Mouse (Mus musculus) frontal cortex, postnatal 36 days (tissue): ENCODE measurements around the gene Lypd3.

Experiments
- DNase-seq, 2 experiments: peaks; one replicate each; pipeline ENCODE4 v3.0.0; 2022; ENCODE audit warnings: low spot score in 2 of 2

Gene Lypd3

GRCm38 (mm10) chr7:24636264-24636663, at the start of gene Lypd3:
Gene Lypd3, plus strand, starts transcription at chr7:24636550.
- no peak for DNase-seq

- DNase-seq: no peak
Measured at GRCm38 (mm10) chr7:24586828-24587227, 49.5 kb upstream of the Lypd3 start.

- DNase-seq: peak; percentile 86 to 88
Measured at GRCm38 (mm10) chr7:24587330-24588105, 48.8 kb upstream of the Lypd3 start, which contains the start of the genes Ethe1 and Zfp575. Gene Ethe1, plus strand, starts transcription at chr7:24587543. Gene Zfp575, minus strand, starts transcription at chr7:24587641.

GRCm38 (mm10) chr7:24588336-24588735, 48.0 kb upstream of the Lypd3 start:
- no peak for DNase-seq

GRCm38 (mm10) chr7:24591735-24592134, 44.6 kb upstream of the Lypd3 start:
- DNase-seq: no peak

GRCm38 (mm10) chr7:24592163-24592562, 44.2 kb upstream of the Lypd3 start:
- no peak for DNase-seq

- no peak for DNase-seq
Measured at GRCm38 (mm10) chr7:24592781-24593180, 43.6 kb upstream of the Lypd3 start.

GRCm38 (mm10) chr7:24593621-24594308, 42.6 kb upstream of the Lypd3 start:
- DNase-seq: peak; percentile 58 to 61

GRCm38 (mm10) chr7:24594309-24594803, 42.0 kb upstream of the Lypd3 start:
- no peak for DNase-seq

- no peak for DNase-seq
Measured at GRCm38 (mm10) chr7:24595464-24595863, 40.9 kb upstream of the Lypd3 start.

GRCm38 (mm10) chr7:24598121-24598520, 38.2 kb upstream of the Lypd3 start:
- no peak for DNase-seq

GRCm38 (mm10) chr7:24599211-24600067, 36.9 kb upstream of the Lypd3 start:
- no peak for DNase-seq

GRCm38 (mm10) chr7:24600941-24601597, 35.3 kb upstream of the Lypd3 start:
- peak; percentile 96 to 97 for DNase-seq

- DNase-seq: no peak
Measured at GRCm38 (mm10) chr7:24605561-24605960, 30.8 kb upstream of the Lypd3 start.

- DNase-seq: no peak
Measured at GRCm38 (mm10) chr7:24606046-24606445, 30.3 kb upstream of the Lypd3 start.

- no peak for DNase-seq
Measured at GRCm38 (mm10) chr7:24608017-24608416, 28.3 kb upstream of the Lypd3 start.

- no peak for DNase-seq
Measured at GRCm38 (mm10) chr7:24608561-24608960, 27.8 kb upstream of the Lypd3 start.

- no peak for DNase-seq
Measured at GRCm38 (mm10) chr7:24610144-24610878, 26.0 kb upstream of the Lypd3 start, which contains the start of gene Phldb3. Gene Phldb3, plus strand, starts transcription at chr7:24610763.

- peak in 1 of 2 experiments; percentile 23 for DNase-seq
Measured at GRCm38 (mm10) chr7:24610879-24611494, 25.4 kb upstream of the Lypd3 start.

- DNase-seq: no peak
Measured at GRCm38 (mm10) chr7:24611709-24612108, 24.6 kb upstream of the Lypd3 start.
